Mouse (Mus musculus): Measurements from ENCODE around the gene Fhit.

The Fhit gene

GRCm38 (mm10) chr14:9721917-9722472, 1439.8 kb downstream of the Fhit start:
- in situ Hi-C loops (cut with MboI, MseI): no loop called here

GRCm38 (mm10) chr14:9698621-9699020, 1463.2 kb downstream of the Fhit start:
- in situ Hi-C loops (cut with MboI, MseI): no loop called here

- in situ Hi-C loops (cut with MboI, MseI): no loop called here
Measured at GRCm38 (mm10) chr14:9697101-9697500, 1464.7 kb downstream of the Fhit start.

- in situ Hi-C loops (cut with MboI, MseI): no loop called here
Measured at GRCm38 (mm10) chr14:9696004-9696403, 1465.8 kb downstream of the Fhit start.

GRCm38 (mm10) chr14:9695217-9695690, 1466.6 kb downstream of the Fhit start:
- in situ Hi-C loops (cut with MboI, MseI): no loop called here

- in situ Hi-C loops (cut with MboI, MseI): no loop called here
Measured at GRCm38 (mm10) chr14:9688664-9689257, 1473.1 kb downstream of the Fhit start.

GRCm38 (mm10) chr14:9684362-9684761, 1477.5 kb downstream of the Fhit start:
- in situ Hi-C loops (cut with MboI, MseI): no loop called here

- in situ Hi-C loops (cut with MboI, MseI): no loop called here
Measured at GRCm38 (mm10) chr14:9672728-9673127, 1489.1 kb downstream of the Fhit start.

GRCm38 (mm10) chr14:9671776-9672175, 1490.1 kb downstream of the Fhit start:
- in situ Hi-C loops (cut with MboI, MseI): no loop called here

- in situ Hi-C loops (cut with MboI, MseI): no loop called here
Measured at GRCm38 (mm10) chr14:9669766-9670165, 1492.1 kb downstream of the Fhit start.

- in situ Hi-C loops (cut with MboI, MseI): loop anchor here (10.0 kb wide), 1 partner anchor 1676 kb away; no protein-coding TSS in a partner anchor
Measured at GRCm38 (mm10) chr14:9658445-9658844, 1503.4 kb downstream of the Fhit start.

GRCm38 (mm10) chr14:9651417-9651816, 1510.4 kb downstream of the Fhit start:
- in situ Hi-C loops (cut with MboI, MseI): loop anchor here (10.0 kb wide), 1 partner anchor 1683 kb away; no protein-coding TSS in a partner anchor

- in situ Hi-C loops (cut with MboI, MseI): no loop called here
Measured at GRCm38 (mm10) chr14:9648416-9648815, 1513.4 kb downstream of the Fhit start.

GRCm38 (mm10) chr14:9646233-9646632, 1515.6 kb downstream of the Fhit start:
- in situ Hi-C loops (cut with MboI, MseI): no loop called here

GRCm38 (mm10) chr14:9644216-9645166, 1517.3 kb downstream of the Fhit start:
- in situ Hi-C loops (cut with MboI, MseI): no loop called here

- in situ Hi-C loops (cut with MboI, MseI): no loop called here
Measured at GRCm38 (mm10) chr14:9643700-9644099, 1518.1 kb downstream of the Fhit start.

GRCm38 (mm10) chr14:9642628-9643027, 1519.2 kb downstream of the Fhit start:
- in situ Hi-C loops (cut with MboI, MseI): no loop called here

- in situ Hi-C loops (cut with MboI, MseI): no loop called here
Measured at GRCm38 (mm10) chr14:9642068-9642467, 1519.8 kb downstream of the Fhit start.

GRCm38 (mm10) chr14:9634247-9634991, 1527.4 kb downstream of the Fhit start:
- in situ Hi-C loops (cut with MboI, MseI): no loop called here

- in situ Hi-C loops (cut with MboI, MseI): no loop called here
Measured at GRCm38 (mm10) chr14:9632537-9632936, 1529.3 kb downstream of the Fhit start.

GRCm38 (mm10) chr14:9623219-9624043, 1538.4 kb downstream of the Fhit start:
- in situ Hi-C loops (cut with MboI, MseI): no loop called here

Data from T-helper 2 cell (primary cell).